Mouse (Mus musculus): ENCODE measurements around the gene Mmp14.

DNA sequence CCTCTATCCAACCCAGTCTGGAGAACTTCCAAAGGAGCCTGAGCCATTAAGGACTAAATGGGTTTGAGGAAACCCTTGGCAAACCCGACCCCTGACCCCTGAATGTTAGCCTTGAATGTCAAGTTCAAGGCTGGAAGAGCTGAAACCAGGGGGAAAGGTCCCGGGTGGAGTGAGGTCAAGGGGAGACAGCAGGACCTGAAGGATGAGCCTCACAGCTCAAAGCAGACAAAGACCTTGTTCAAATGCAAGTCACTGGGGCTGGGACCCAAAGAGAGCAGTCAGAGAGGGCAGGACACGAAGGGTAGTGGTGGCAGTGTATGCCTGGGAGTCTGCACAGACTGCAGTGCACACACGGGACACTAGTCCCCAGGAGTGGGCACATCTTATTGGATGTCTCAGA lies 10.0 kb downstream of the Mmp14 start:
- TF ChIP-seq POLR2A (IDR thresholded peaks at IDR 0.05; ENCODE audit: borderline replicate concordance, extremely low read depth, low read depth, low read length) (no peak), CTCF (IDR thresholded peaks at IDR 0.05; ENCODE audit: insufficient read depth, low read length) (no peak)

Measured in lung, adult 2 months (tissue).